Mouse (Mus musculus) brain, adult 2 months (tissue): ENCODE data around the gene Tef.

Experiments used
- DNase-seq: peaks from one replicate; pipeline ENCODE4 v3.0.0; 2011; ENCODE audit warnings: low read depth, low spot score

Gene Tef

GRCm38 (mm10) chr15:81828426-81829207, 26.4 kb downstream of the Tef start:
- DNase-seq, result no peak

DNA sequence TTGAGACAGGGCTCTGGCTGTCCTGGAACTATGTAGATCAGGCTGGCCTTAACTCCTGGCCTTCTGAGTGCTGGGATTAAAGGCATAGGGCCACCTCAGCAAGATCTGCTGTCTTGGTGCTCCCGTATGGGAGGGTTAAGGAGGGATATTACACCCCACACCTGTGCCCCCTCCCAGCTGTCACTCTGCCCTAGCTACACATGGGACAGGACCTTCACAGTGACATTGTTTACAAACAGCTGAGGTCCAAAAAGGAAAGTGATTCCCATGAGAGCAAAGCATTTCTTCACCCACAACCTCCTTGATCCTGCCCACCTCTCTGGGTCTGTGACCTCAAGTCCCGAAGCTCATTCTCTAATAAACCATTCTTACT, 27.0 kb downstream of the Tef start:
- no peak for DNase-seq

GRCm38 (mm10) chr15:81830530-81830929, 28.3 kb downstream of the Tef start:
- DNase-seq, result no peak

DNA sequence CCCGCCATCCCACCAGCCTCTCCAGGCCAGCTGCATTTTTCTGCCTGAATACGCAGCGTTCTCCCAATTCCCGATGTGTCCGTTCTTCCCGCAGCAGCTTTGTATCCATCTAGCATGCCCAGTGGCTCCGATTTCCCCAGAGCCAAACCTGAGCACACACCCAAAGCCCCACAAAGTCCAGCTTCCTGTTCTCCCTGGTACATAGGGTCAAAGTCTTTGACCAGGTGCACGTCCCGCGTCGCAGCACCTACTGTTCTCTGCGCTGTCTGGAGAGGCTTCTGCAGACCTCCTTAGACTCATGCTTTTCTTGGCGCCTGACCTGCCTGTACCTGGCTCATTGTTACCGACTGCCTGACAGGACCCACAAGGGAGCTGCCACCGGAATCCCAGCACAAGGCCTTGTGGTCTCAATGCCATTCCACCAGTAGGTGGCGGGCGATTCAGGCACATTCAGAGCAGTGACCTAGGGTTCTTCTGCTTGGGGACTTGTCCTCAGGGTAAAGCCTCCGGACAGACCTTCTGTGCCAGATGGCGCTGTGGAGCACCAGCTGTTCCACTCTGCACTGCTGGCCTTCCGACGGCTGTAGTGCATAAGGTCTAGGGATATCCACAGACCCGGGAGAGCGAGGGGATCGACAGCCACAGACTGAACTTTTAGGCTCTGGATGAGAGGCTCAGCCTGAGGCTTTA, 29.1 kb downstream of the Tef start:
- DNase-seq, result peak; percentile 99

GRCm38 (mm10) chr15:81832219-81832618, 30.0 kb downstream of the Tef start:
- no peak for DNase-seq

DNA sequence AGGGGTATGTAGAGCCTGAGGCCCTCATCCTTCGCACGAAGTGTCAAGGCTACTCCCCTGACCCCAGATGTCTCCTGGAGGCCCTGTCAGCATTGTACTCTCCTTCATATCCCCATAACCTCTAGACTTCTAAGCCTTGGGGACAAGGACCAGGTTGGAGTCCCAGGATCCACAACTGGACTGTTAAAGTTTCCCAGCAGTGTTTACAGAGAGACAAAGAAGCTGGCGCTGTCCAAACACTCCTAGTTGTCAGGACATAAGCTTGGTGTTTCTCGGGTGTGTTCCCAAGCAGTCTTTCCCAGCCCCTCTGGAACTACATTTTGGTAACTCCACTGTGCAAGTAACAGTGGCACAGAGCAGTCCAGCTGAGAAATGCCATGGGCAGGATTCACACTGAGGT, 31.3 kb downstream of the Tef start:
- no peak for DNase-seq

- peak; percentile 65 for DNase-seq
These were observed 32.1 kb downstream of the Tef start for GRCm38 (mm10) chr15:81834171-81834841.

GRCm38 (mm10) chr15:81835007-81835880, 33.0 kb downstream of the Tef start:
- DNase-seq, result no peak

GRCm38 (mm10) chr15:81836124-81836821, 34.1 kb downstream of the Tef start:
- peak; percentile 97 for DNase-seq

DNA sequence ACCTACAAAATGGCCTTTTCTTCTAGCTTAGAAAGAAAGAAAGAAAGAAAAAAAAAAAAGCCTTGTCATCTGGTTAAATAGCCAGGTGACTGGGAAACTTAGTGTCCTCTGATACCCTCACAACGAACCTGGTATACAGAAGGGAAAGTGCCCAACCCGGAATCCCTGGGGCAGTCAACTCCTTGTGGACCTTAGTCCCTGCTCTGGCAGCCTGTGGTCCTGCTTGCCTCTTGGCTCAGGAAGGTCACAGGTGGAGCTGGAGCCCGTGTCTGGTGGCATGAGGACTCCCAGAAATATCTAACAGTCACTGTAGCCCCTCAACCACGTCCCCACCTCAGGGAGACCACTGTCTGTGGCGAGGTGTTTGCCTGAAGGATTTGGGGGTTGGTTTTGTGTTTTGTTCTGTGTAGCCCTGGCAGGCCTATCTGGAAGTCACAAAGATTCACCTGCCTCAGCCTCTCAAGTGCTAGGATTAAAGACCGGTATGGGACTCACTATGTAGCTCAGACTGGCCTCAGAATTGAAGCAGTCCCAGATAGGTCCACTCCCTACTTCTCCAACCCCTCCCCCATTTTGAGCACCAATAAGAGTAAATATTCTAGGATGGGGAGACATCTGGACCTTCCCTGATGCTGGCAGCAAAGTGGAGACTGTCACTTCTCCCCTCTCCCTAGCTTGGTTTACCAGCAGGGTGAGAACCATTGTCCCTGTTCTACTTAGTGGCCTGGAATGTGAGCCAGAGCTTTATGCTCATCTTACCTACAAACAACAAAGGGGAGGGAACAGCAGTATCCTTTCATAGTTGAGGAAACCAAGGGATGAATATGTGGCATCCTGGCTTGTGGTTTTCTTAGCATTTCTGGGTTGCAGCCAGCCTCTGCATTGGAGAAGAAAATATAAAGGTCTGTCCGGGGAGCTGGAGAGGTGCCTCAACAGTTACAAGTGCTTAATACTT, 35.0 kb downstream of the Tef start:
- no peak for DNase-seq

DNA sequence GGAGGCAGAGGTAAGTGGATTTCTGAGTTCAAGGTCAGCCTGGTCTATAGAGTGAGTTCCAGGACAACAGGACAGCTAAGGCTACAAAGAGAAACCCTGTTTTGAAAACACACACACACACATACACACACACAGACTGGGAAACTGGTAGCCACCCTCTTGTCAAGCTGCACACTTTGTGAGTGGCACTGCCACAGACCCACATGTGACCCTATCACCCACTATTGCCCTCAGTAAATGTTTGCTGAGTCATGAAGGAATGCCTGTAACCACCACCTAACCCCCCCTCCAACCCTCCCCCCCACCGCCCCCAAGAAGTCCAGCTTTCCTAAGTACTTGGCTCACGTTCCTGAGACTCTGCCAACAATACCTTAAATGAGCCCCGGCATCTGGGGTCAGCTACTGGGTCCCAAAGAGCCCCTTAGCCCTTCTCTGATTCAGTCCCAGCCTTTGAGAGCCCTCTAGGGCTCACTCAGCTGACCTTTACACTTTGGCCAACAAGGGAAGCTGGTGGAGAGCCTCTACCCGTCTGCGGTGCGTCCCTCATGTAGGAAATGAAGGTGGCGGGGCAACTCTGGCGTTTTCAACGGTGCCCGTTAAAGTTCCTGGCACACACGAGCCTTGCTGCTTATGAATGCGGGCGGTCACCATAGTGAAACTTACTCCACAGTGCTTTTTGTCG, 36.5 kb downstream of the Tef start:
- no peak for DNase-seq

- peak; percentile 98 for DNase-seq
These were observed 37.4 kb downstream of the Tef start for GRCm38 (mm10) chr15:81839634-81840033.

- DNase-seq, result no peak
These were observed 38.1 kb downstream of the Tef start for GRCm38 (mm10) chr15:81840306-81840705.

DNA sequence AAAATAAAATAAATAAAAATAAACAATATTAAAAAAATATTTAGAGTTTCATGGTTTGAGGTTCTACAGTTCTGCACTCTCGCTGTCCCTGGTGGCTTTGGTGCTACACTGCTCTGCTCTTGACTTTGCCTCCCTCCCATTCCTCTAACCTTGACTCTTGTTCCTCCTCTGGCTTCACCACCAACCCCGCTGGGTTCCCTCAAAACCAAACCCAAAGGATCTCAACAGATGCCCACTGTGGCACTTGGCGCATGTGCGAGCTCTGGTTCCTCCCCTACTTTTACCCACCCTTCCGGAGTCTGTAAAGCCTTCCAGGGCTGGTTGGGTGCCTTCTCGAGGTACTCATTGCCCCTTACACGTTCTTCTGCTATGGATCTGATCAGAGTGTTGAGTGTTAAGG, 40.1 kb downstream of the Tef start:
- no peak for DNase-seq

DNA sequence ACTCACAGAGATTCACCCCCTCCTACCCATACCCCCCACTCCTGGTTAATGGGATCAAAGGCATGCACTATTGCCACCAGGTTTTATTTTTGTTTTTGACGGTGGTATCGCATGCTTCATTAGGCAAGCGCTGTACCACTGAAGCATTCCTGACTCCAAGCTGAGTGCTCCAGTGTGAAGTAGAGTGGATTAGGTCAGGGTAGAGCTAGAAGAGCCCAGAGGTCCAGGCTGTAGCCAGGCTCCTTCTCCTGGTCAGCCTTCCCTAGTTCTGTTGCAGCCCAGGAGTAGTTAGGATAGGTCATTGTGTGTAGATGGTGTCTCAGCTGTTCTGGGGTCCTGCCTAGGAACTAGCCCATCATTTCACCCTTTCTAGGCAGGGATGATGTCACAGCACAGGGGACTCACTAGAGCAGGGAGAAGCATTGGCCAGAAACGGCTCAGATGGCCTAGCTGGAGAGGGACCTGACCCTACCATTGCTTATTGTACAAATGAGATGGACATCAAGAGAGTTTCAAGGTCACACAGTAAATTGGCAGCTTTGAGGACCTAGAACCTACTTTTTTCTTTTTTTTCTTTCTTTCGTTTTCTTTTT, 42.9 kb downstream of the Tef start:
- DNase-seq, result no peak

DNA sequence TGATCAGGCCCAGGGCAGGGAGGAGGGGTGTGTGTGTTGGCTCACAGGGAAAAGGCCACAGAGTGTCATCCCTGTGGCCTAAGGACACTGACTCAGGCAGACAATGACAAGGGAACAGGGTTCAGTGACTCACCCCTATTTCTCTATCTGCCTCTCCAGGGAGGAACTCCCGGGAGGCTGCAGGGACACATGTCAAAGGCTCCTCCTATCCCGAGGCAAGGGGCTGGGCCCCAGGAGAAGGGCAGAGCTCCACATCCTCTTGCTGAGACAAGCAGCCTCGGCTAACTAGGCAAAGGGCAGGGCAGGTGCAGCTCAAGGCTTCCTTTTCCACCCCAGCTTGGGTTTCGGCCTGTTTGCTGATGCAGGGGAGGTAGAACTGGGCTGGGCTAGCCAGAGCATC, 43.5 kb downstream of the Tef start:
- DNase-seq, result peak; percentile 68

- no peak for DNase-seq
These were observed 44.5 kb downstream of the Tef start for GRCm38 (mm10) chr15:81846755-81847154.

- no peak for DNase-seq
These were observed 44.9 kb downstream of the Tef start for GRCm38 (mm10) chr15:81847161-81847560.

DNA sequence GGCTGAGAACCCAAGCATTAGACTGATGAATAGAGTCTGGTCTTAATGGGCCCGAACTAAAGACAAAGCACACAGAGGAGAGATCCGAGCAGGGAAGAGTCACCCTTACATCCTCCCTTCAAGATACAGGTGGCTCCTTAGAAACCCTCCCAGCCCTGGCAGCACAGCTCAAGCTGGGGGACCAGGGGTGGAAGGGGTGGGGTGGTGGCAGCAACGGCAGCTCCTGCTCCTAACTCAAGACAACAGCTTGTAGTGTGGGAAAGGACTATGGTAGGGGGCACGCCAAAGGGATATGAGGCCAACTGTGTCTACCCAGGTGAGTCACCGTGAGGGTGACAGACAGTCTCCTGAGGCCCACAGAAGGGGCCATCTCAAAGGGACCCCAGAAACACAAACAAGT, 45.6 kb downstream of the Tef start:
- DNase-seq, result no peak
